Mouse (Mus musculus): ENCODE measurements around the gene Ift80. TPM values are rescaled to one million over a fixed set of nuclear protein-coding genes. Genes with fewer than 3 reads are reported as not detected.

Gene Ift80
- polyA plus RNA-seq, 1 experiment from 2014 or later = 8.0 TPM

MicroRNA genes within 50 kb of the gene (microRNA counts, 519-probe panel; counts per million panel counts)
- 5,862 counts per million, percentile 85 among the panel's probes with 10 or more counts for microRNA mmu-miR-15b

Small RNAs within 50 kb of the gene (microRNA-seq; reads per million reads assigned to microRNA genes)
- gene Mir15b (942 reads per million, percentile 77 among the genes with 10 or more reads in this experiment), gene Mir16-2 (447 reads per million, percentile 68 among the genes with 10 or more reads in this experiment)

Other genes starting within 250 kb of the Ift80 start
- 4.9 and 5.3 TPM in 2 replicates for gene 1110032F04Rik, start 135.0 kb downstream of the Ift80 start, polyA plus RNA-seq (2014; fragmentation: Nextera tagmentation; extraction: Ambion mirVana)
- gene Smc4, start 168 bp upstream of the Ift80 start, polyA plus RNA-seq (2014; fragmentation: Nextera tagmentation; extraction: Ambion mirVana) = 22.1 and 29.1 TPM in 2 replicates
- gene Trim59, start 40.2 kb upstream of the Ift80 start, polyA plus RNA-seq (2014; fragmentation: Nextera tagmentation; extraction: Ambion mirVana) = 28.0 and 35.7 TPM in 2 replicates
- gene Kpna4, start 122.5 kb upstream of the Ift80 start, polyA plus RNA-seq (2014; fragmentation: Nextera tagmentation; extraction: Ambion mirVana) = 38.1 and 40.3 TPM in 2 replicates
- not detected in 2 replicates for gene Arl14, start 217.8 kb upstream of the Ift80 start, polyA plus RNA-seq (2014; fragmentation: Nextera tagmentation; extraction: Ambion mirVana)